Mouse (Mus musculus) small intestine, adult 2 months (tissue): ENCODE measurements around the gene Otp.

Experiments used
- CTCF ChIP-seq: fragments of 200-500 bp; IDR thresholded peaks from 2 replicates; pipeline ENCODE4 v1.5.1; 2012; ENCODE audit warnings: low read depth, mild to moderate bottlenecking, control low read depth, inconsistent platforms, low read length, moderate library complexity, mixed read lengths; ENCODE audit not compliant: insufficient replicate concordance, insufficient read length; ENCODE audit errors: extremely low read depth
- POLR2A ChIP-seq: fragments of 200-500 bp; IDR thresholded peaks from 2 replicates; pipeline ENCODE4 v1.6.1; 2012; ENCODE audit warnings: low read depth, mild to moderate bottlenecking, control low read depth, inconsistent platforms, low read length, moderate library complexity

DNA sequence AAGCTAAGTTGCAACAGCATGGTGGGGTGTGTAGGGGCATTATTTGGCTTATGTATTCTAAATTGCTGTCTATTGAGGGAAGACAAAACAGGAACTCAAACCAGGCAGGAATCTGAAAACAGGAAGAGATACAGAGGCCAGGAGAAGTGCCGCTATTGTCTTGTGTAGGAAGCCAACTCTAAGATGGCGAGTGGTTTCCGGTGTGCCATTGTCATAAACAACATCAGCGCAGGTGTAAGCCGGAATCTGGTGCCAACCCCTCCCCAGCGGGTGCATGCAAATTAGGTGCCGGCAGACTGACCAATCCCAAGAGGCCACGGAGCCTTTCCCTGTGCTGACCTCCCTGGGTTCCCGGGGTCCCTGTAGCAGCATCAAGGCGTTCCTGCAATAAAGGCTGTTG is 32.4 kb downstream of the Otp start:
- TF ChIP-seq CTCF (no peak), POLR2A (no peak)
